37 mouse cellular contexts compared by ENCODE assay signal in genomic region chr5:123525916-123526495, GRCm38 (mm10). TPM values are rescaled to one million over a fixed set of nuclear protein-coding genes. Genes with fewer than 3 reads are reported as not detected.
DNase-seq lines count a peak whose midpoint lies in the region; ATAC-seq lines count a peak whose summit lies in the region.
"Had no signal": no experiment of that assay in that cellular context is flagged by ENCODE, and none has a peak within 500 bp of the region (broad histone marks: within the 10 kb centered on the region; RNA-seq: fewer than 3 reads in every experiment).

No protein-coding gene starts in this region.

- peak; percentile 1 for DNase-seq in cerebellum, adult 8-10 months
- no peak for DNase-seq in cerebellum, adult 11 months
- peak; percentile 71 for DNase-seq in heart, adult 11 months
- no peak for DNase-seq in heart, postnatal 36 days
- peak; percentile 54 for DNase-seq in midbrain, embryonic 11.5 days (ENCODE audit: low spot score, missing footprints)
- DNase-seq in midbrain, embryonic 10.5 days (ENCODE audit: low spot score) = no peak
- DNase-seq in thymus, postnatal 14 days = peak; percentile 1
- DNase-seq in thymus, postnatal 0 days (ENCODE audit: low spot score) = no peak
- DNase-seq: adrenal gland, adult 8-10 months; cerebellum, adult 9-10 months; gastrocnemius, postnatal 14 days; heart, postnatal 10 days; kidney, adult 18-20 months; right cerebral cortex, postnatal 14 days; spleen, adult 18-20 months; thymus, postnatal 36 days had no signal

- no peak for ATAC-seq in midbrain, embryonic 11.5 days (ENCODE audit: low FRiP score)
- ATAC-seq: forebrain, embryonic 14.5 days; midbrain, embryonic 13.5 days had no signal

- no peak overlapping the region for H3K4me3 ChIP-seq in midbrain, embryonic 11.5 days (ENCODE audit: low read depth, low read length)
- no peak overlapping the region for H3K4me3 ChIP-seq in midbrain, embryonic 10.5 days
- H3K4me3 ChIP-seq: heart, embryonic 13.5 days; hindbrain, embryonic 13.5 days; kidney, embryonic 15.5 days; limb, embryonic 13.5 days; lung, embryonic 15.5 days; midbrain, embryonic 13.5 days had no signal

- no peak overlapping the region for H3K4me2 ChIP-seq in midbrain, embryonic 11.5 days
- H3K4me2 ChIP-seq: heart, embryonic 13.5 days; hindbrain, embryonic 13.5 days; kidney, embryonic 15.5 days; limb, embryonic 13.5 days; liver, embryonic 11.5 days; lung, embryonic 15.5 days; midbrain, embryonic 13.5 days; neural tube, embryonic 13.5 days had no signal

- no peaks in the 10 kb centered on the region for H3K27me3 ChIP-seq in midbrain, embryonic 11.5 days (ENCODE audit: control insufficient read depth, insufficient read depth, low read length)
- no peaks in the 10 kb centered on the region for H3K27me3 ChIP-seq in midbrain, embryonic 10.5 days (ENCODE audit: low read depth, poor library complexity, severe bottlenecking)
- H3K27me3 ChIP-seq: CH12.LX; heart, embryonic 13.5 days; hindbrain, embryonic 13.5 days; kidney, embryonic 15.5 days; limb, embryonic 13.5 days; lung, embryonic 15.5 days; midbrain, embryonic 13.5 days; neural tube, embryonic 13.5 days had no signal

- WGBS in midbrain, embryonic 11.5 days = 89% methylated on average over 9 of the region's 9 CpGs
- WGBS in midbrain, embryonic 10.5 days = 92% methylated on average over 9 of the region's 9 CpGs

- no peak overlapping the region for H3K9ac ChIP-seq in midbrain, embryonic 11.5 days (ENCODE audit: low read length)
- H3K9ac ChIP-seq: heart, embryonic 13.5 days; hindbrain, embryonic 13.5 days; kidney, embryonic 15.5 days; limb, embryonic 13.5 days; lung, embryonic 15.5 days; midbrain, embryonic 13.5 days had no signal

- intact Hi-C loops in heart, postnatal 36 days (cut with DNase I) = no loop called here

- H3K27ac ChIP-seq in midbrain, embryonic 11.5 days (ENCODE audit: low read depth, low read length) = no peak overlapping the region
- H3K27ac ChIP-seq in midbrain, embryonic 10.5 days (replicated peaks) = no peak overlapping the region
- H3K27ac ChIP-seq: heart, embryonic 13.5 days; hindbrain, embryonic 13.5 days; kidney, embryonic 15.5 days; limb, embryonic 13.5 days; lung, embryonic 15.5 days; midbrain, embryonic 13.5 days had no signal

- H3K36me3 ChIP-seq in midbrain, embryonic 11.5 days (ENCODE audit: control insufficient read depth, insufficient read depth, low read length) = peaks cover 2% of the 10 kb centered on the region; the same call in 1 of the 2 replicates
- peaks cover 36% of the 10 kb centered on the region for H3K36me3 ChIP-seq in midbrain, embryonic 10.5 days

- no peaks in the 10 kb centered on the region for H3K9me3 ChIP-seq in midbrain, embryonic 11.5 days (ENCODE audit: control insufficient read depth, low read length)
- H3K9me3 ChIP-seq in midbrain, embryonic 10.5 days (replicated peaks) = no peaks in the 10 kb centered on the region
- H3K9me3 ChIP-seq: heart, embryonic 13.5 days; hindbrain, embryonic 13.5 days; kidney, embryonic 15.5 days; limb, embryonic 13.5 days; lung, embryonic 15.5 days; midbrain, embryonic 13.5 days; neural tube, embryonic 13.5 days had no signal

- peaks cover 13% of the 10 kb centered on the region for H3K4me1 ChIP-seq in midbrain, embryonic 11.5 days (ENCODE audit: control insufficient read depth, insufficient read depth, low read length)
- H3K4me1 ChIP-seq in midbrain, embryonic 10.5 days = peaks cover 36% of the 10 kb centered on the region

RNA-seq across cellular contexts. Expression of gene Gm49027, which starts 0.7 kb away (rescaled TPM):
- not detected for total RNA-seq in heart, postnatal 36 days (2021)
- polyA plus RNA-seq in midbrain, embryonic 11.5 days (2014; fragmentation: Nextera tagmentation; extraction: Ambion mirVana) = 0.44 and 0.72 TPM in 2 replicates
- polyA plus RNA-seq in midbrain, embryonic 10.5 days (2016; fragmentation: Nextera tagmentation; extraction: Ambion mirVana) = not detected in 2 replicates
- polyA plus RNA-seq in thymus, postnatal 0 days (2015; fragmentation: Nextera tagmentation; extraction: Ambion mirVana) = 0.21 TPM in 1 of 2 replicates, not detected in the other
- total RNA-seq: heart, postnatal 10 days had no signal
- polyA plus RNA-seq: C2C12; limb, embryonic 13.5 days had no signal

RNA-seq across cellular contexts. Expression of gene Diablo, which starts 2.0 kb away (rescaled TPM):
- 10 to 100 TPM; 63.0 to 67.5 TPM for total RNA-seq in heart, postnatal 36 days (2021)
- 167 and 169 TPM in 2 replicates for polyA plus RNA-seq in midbrain, embryonic 11.5 days (2014; fragmentation: Nextera tagmentation; extraction: Ambion mirVana)
- 157 and 166 TPM in 2 replicates for polyA plus RNA-seq in midbrain, embryonic 10.5 days (2016; fragmentation: Nextera tagmentation; extraction: Ambion mirVana)
- polyA plus RNA-seq in thymus, postnatal 0 days (2015; fragmentation: Nextera tagmentation; extraction: Ambion mirVana) = 131 and 139 TPM in 2 replicates

RNA-seq across cellular contexts. Expression of gene B3gnt4, which starts 15.7 kb away (rescaled TPM):
- total RNA-seq in heart, postnatal 36 days (2021) = not detected
- polyA plus RNA-seq in midbrain, embryonic 11.5 days (2014; fragmentation: Nextera tagmentation; extraction: Ambion mirVana) = 0.88 and 1.1 TPM in 2 replicates
- polyA plus RNA-seq in midbrain, embryonic 10.5 days (2016; fragmentation: Nextera tagmentation; extraction: Ambion mirVana) = 0.83 and 2.1 TPM in 2 replicates
- 0.42 and 0.48 TPM in 2 replicates for polyA plus RNA-seq in thymus, postnatal 0 days (2015; fragmentation: Nextera tagmentation; extraction: Ambion mirVana)
- total RNA-seq: gastrocnemius, postnatal 14 days; heart, adult 8-10 months; heart, postnatal 10 days; megakaryocyte, adult 5-6 weeks had no signal

RNA-seq across cellular contexts. Expression of gene Il31, which starts 36.7 kb away (rescaled TPM):
- total RNA-seq in heart, postnatal 36 days (2021) = not detected
- not detected in 2 replicates for polyA plus RNA-seq in midbrain, embryonic 11.5 days (2014; fragmentation: Nextera tagmentation; extraction: Ambion mirVana)
- not detected in 2 replicates for polyA plus RNA-seq in midbrain, embryonic 10.5 days (2016; fragmentation: Nextera tagmentation; extraction: Ambion mirVana)
- 0.17 and 0.49 TPM in 2 replicates for polyA plus RNA-seq in thymus, postnatal 0 days (2015; fragmentation: Nextera tagmentation; extraction: Ambion mirVana)
- total RNA-seq: adrenal gland, adult 8-10 months; adrenal gland, postnatal 4 days; CH12.LX; ES-E14; gastrocnemius, postnatal 14 days; heart, adult 8-10 months; heart, postnatal 10 days; layer of hippocampus, adult 18-20 months; layer of hippocampus, postnatal 25 days; left cerebral cortex, adult 8-10 months; left cerebral cortex, postnatal 36 days; megakaryocyte, adult 5-6 weeks had no signal
- polyA plus RNA-seq: C2C12; embryonic facial prominence, embryonic 11.5 days; forebrain, embryonic 14.5 days; heart, embryonic 13.5 days; hindbrain, embryonic 13.5 days; kidney, embryonic 15.5 days; limb, embryonic 13.5 days; liver, embryonic 11.5 days; liver, embryonic 16.5 days; lung, embryonic 15.5 days; midbrain, embryonic 13.5 days; neural tube, embryonic 13.5 days had no signal

RNA-seq across cellular contexts. Expression of gene Lrrc43, which starts 36.9 kb away (rescaled TPM):
- not detected for total RNA-seq in heart, postnatal 36 days (2021)
- not detected in 2 replicates for polyA plus RNA-seq in midbrain, embryonic 11.5 days (2014; fragmentation: Nextera tagmentation; extraction: Ambion mirVana)
- polyA plus RNA-seq in midbrain, embryonic 10.5 days (2016; fragmentation: Nextera tagmentation; extraction: Ambion mirVana) = not detected in 2 replicates
- polyA plus RNA-seq in thymus, postnatal 0 days (2015; fragmentation: Nextera tagmentation; extraction: Ambion mirVana) = 0.09 and 0.10 TPM in 2 replicates
- total RNA-seq: adrenal gland, adult 8-10 months; adrenal gland, postnatal 4 days; CH12.LX; ES-E14; gastrocnemius, postnatal 14 days; heart, adult 8-10 months; heart, postnatal 10 days; megakaryocyte, adult 5-6 weeks had no signal
- polyA plus RNA-seq: C2C12; embryonic facial prominence, embryonic 11.5 days; heart, embryonic 13.5 days; kidney, embryonic 15.5 days; limb, embryonic 13.5 days; liver, embryonic 11.5 days; liver, embryonic 16.5 days had no signal

Comparison
In these comparisons a context has a peak if more than half of its experiments do, and no peak if none do; other contexts are left out.
1. DNase-seq: peak in cerebellum, adult 8-10 months (single experiment), heart, adult 11 months (single experiment), midbrain, embryonic 11.5 days (single experiment) and thymus, postnatal 14 days (single experiment); none in cerebellum, adult 11 months (single experiment), heart, postnatal 36 days (0 of 2), midbrain, embryonic 10.5 days (single experiment) and thymus, postnatal 0 days (single experiment).